Mouse (Mus musculus) ovary, postnatal 10 days (tissue): ENCODE measurements around the gene Rec114.

ENCODE experiments used
- DNase-seq: peaks from one replicate; pipeline ENCODE4 v3.0.0; 2022; ENCODE audit warnings: low spot score

The Rec114 gene

GRCm38 (mm10) chr9:58743702-58744248 lies at the start of gene Rec114:
TSS of gene Rec114 (minus strand) at chr9:58743964.
- DNase-seq = no peak

GRCm38 (mm10) chr9:58789476-58789875 lies 45.7 kb upstream of the Rec114 start:
- no peak for DNase-seq

- no peak for DNase-seq
Observed at GRCm38 (mm10) chr9:58775363-58775762, 31.6 kb upstream of the Rec114 start.

GRCm38 (mm10) chr9:58774761-58775160 lies 31.0 kb upstream of the Rec114 start:
- no peak for DNase-seq

- no peak for DNase-seq
Observed at GRCm38 (mm10) chr9:58769943-58770342, 26.2 kb upstream of the Rec114 start.

- no peak for DNase-seq
Observed at GRCm38 (mm10) chr9:58766959-58767955, 23.5 kb upstream of the Rec114 start.

GRCm38 (mm10) chr9:58764354-58764753 lies 20.6 kb upstream of the Rec114 start:
- no peak for DNase-seq

- no peak for DNase-seq
Observed at GRCm38 (mm10) chr9:58763114-58763513, 19.4 kb upstream of the Rec114 start.

- DNase-seq = no peak
Observed at GRCm38 (mm10) chr9:58762086-58762485, 18.3 kb upstream of the Rec114 start.

- DNase-seq = no peak
Observed at GRCm38 (mm10) chr9:58758754-58759153, 15.0 kb upstream of the Rec114 start.

GRCm38 (mm10) chr9:58756371-58757132 lies 12.8 kb upstream of the Rec114 start:
- no peak for DNase-seq

- no peak for DNase-seq
Observed at GRCm38 (mm10) chr9:58753606-58754005, 9.8 kb upstream of the Rec114 start.

GRCm38 (mm10) chr9:58748142-58748541 lies 4.4 kb upstream of the Rec114 start:
- DNase-seq = no peak

GRCm38 (mm10) chr9:58747328-58747755 lies 3.6 kb upstream of the Rec114 start:
- no peak for DNase-seq

GRCm38 (mm10) chr9:58742692-58743091 lies 1.1 kb downstream of the Rec114 start:
- no peak for DNase-seq

GRCm38 (mm10) chr9:58741369-58741768 lies 2.4 kb downstream of the Rec114 start:
- no peak for DNase-seq

GRCm38 (mm10) chr9:58739791-58740190 lies 4.0 kb downstream of the Rec114 start:
- DNase-seq = no peak

GRCm38 (mm10) chr9:58723165-58723564 lies 20.6 kb downstream of the Rec114 start:
- DNase-seq = no peak

- no peak for DNase-seq
Observed at GRCm38 (mm10) chr9:58722151-58722550, 21.6 kb downstream of the Rec114 start.

- DNase-seq = no peak
Observed at GRCm38 (mm10) chr9:58721021-58721420, 22.7 kb downstream of the Rec114 start.

- DNase-seq = no peak
Observed at GRCm38 (mm10) chr9:58720167-58720566, 23.6 kb downstream of the Rec114 start.

GRCm38 (mm10) chr9:58719471-58719870 lies 24.3 kb downstream of the Rec114 start:
- no peak for DNase-seq

GRCm38 (mm10) chr9:58718964-58719363 lies 24.8 kb downstream of the Rec114 start:
- no peak for DNase-seq
